Mouse (Mus musculus) liver, embryonic 14.5 days (tissue): ENCODE results near the gene Rpl15.
"Not testable (repeated sequence)": the region's sequence is repeated elsewhere in the genome, so short reads cannot be mapped to it uniquely, and the experiment has no call there.

Experiments used
- CTCF ChIP-seq: IDR thresholded peaks from 2 replicates; pipeline ENCODE4 v1.5.1; 2016; ENCODE audit warnings: antibody characterized with exemption, low read depth, control low read depth
- EP300 ChIP-seq: IDR thresholded peaks from 2 replicates; pipeline ENCODE4 v1.6.1; 2016; ENCODE audit warnings: antibody characterized with exemption, low read depth

DNA sequence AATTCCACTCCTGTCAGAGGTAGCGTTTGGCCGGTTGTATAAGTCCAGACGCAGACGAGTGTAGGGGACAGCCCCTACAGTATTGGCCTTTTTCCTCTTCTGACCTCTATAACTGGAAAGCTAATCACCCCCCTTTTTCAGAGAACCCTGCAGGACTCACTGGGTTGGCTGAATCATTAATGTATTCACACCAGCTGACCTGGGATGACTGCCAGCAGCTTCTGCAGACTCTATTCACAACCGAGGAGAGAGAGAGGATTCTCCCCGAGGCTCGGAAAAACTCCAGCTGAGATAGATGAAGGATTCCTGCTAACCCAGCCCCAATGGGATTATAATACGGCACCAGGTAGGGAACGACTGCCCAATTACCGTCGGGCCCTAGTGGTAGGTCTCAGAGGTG is 45.0 kb downstream of the Rpl15 start:
- not testable (repeated sequence) for TF ChIP-seq CTCF, EP300
